ENCODE assay signal across 14 mouse cellular contexts in the genomic region with DNA sequence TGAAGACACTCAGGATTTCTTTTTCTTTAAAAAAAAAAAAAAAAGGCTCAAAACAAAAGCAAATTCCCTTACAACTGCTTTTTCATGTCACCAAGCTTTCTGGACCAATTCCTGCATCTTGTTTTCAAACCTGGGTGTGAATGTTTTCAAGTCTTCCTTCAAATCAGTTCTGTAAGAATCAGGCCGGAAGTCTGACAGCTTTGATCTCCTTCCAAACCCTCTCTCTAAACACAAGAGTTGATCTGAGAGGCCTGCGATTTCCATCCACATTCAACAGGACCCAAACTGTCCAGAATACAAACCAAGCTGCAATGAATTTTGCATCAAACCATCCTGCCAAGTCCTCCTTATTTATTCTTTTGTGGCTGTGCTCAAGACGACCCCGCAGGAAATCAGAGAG.
DNase-seq lines count a peak whose midpoint lies in the region; ATAC-seq and TF ChIP-seq lines count a peak whose summit lies in the region.
"Had no signal": no experiment of that assay in that cellular context is flagged by ENCODE, and none has a peak within 500 bp of the region (broad histone marks: within the 10 kb centered on the region; RNA-seq: fewer than 3 reads in every experiment).

No protein-coding gene starts in this region.

- 51% methylated on average over 4 of the region's 4 CpGs for WGBS in hindbrain, embryonic 16.5 days
- WGBS in hindbrain, embryonic 10.5 days: 89% methylated on average over 4 of the region's 4 CpGs
- 45% methylated on average over 4 of the region's 4 CpGs for whole genome bisulfite sequencing in lung, embryonic 16.5 days
- 57% methylated on average over 4 of the region's 4 CpGs for WGBS in lung, postnatal 0 days
- 57% methylated on average over 4 of the region's 4 CpGs for WGBS in stomach, postnatal 0 days

- no peak for TF ChIP-seq CTCF in lung, postnatal 0 days (IDR thresholded peaks at IDR 0.05)
- no peak for TF ChIP-seq CTCF in stomach, postnatal 0 days (IDR thresholded peaks at IDR 0.05; ENCODE audit: low read depth)

- no peaks in the 10 kb centered on the region for H3K9me3 ChIP-seq in hindbrain, embryonic 16.5 days (ENCODE audit: control insufficient read depth, low read length)
- H3K9me3 ChIP-seq in hindbrain, embryonic 10.5 days: no peaks in the 10 kb centered on the region
- peaks cover 2% of the 10 kb centered on the region; the same call in 1 of the 2 replicates for H3K9me3 ChIP-seq in lung, embryonic 16.5 days (ENCODE audit: control insufficient read depth, low read length)
- no peaks in the 10 kb centered on the region for H3K9me3 ChIP-seq in lung, postnatal 0 days (ENCODE audit: low read length)
- H3K9me3 ChIP-seq in stomach, postnatal 0 days (ENCODE audit: control insufficient read depth, low read length): no peaks in the 10 kb centered on the region

- peaks cover 26% of the 10 kb centered on the region for H3K4me1 ChIP-seq in hindbrain, embryonic 16.5 days (ENCODE audit: control insufficient read depth, insufficient read depth, low read depth, low read length)
- peaks cover 27% of the 10 kb centered on the region for H3K4me1 ChIP-seq in hindbrain, embryonic 10.5 days (replicated peaks)
- peaks cover 4% of the 10 kb centered on the region; the same call in 1 of the 2 replicates for H3K4me1 ChIP-seq in lung, embryonic 16.5 days (replicated peaks; ENCODE audit: control insufficient read depth, insufficient read depth, low read length)
- no peaks in the 10 kb centered on the region for H3K4me1 ChIP-seq in lung, postnatal 0 days (ENCODE audit: insufficient read depth, low read depth, low read length)
- no peaks in the 10 kb centered on the region for H3K4me1 ChIP-seq in stomach, postnatal 0 days (replicated peaks; ENCODE audit: control insufficient read depth, insufficient read depth)

- H3K4me2 ChIP-seq in hindbrain, embryonic 16.5 days (ENCODE audit: low read length): no peak overlapping the region
- H3K4me2 ChIP-seq in lung, embryonic 16.5 days (ENCODE audit: low read depth, low read length): no peak overlapping the region
- H3K4me2 ChIP-seq in lung, postnatal 0 days (replicated peaks; ENCODE audit: low read depth, low read length): no peak overlapping the region
- H3K4me2 ChIP-seq in stomach, postnatal 0 days (replicated peaks; ENCODE audit: low read depth): no peak overlapping the region
- H3K4me2 ChIP-seq: hindbrain, embryonic 14.5 days had no signal

- H3K4me3 ChIP-seq in hindbrain, embryonic 16.5 days (ENCODE audit: low read length): no peak overlapping the region
- no peak overlapping the region for H3K4me3 ChIP-seq in hindbrain, embryonic 10.5 days
- no peak overlapping the region for H3K4me3 ChIP-seq in lung, embryonic 16.5 days (ENCODE audit: low read length)
- no peak overlapping the region for H3K4me3 ChIP-seq in lung, postnatal 0 days (ENCODE audit: low read depth, low read length)
- no peak overlapping the region for H3K4me3 ChIP-seq in stomach, postnatal 0 days (ENCODE audit: low read depth, low read length)

- DNase-seq in hindbrain, embryonic 10.5 days (ENCODE audit: low spot score): no peak
- no peak for DNase-seq in lung, postnatal 0 days (ENCODE audit: low spot score)
- peak; percentile 31 for DNase-seq in lung, postnatal 14 days
- no peak for DNase-seq in stomach, postnatal 0 days (ENCODE audit: low spot score)
- no peak for DNase-seq in cerebellum, adult 11 months
- DNase-seq: cerebellum, adult 8-10 months; kidney, adult 18-20 months; liver, postnatal 0 days; retina, postnatal 1 day; thymus, adult 18-20 months had no signal

- no peaks in the 10 kb centered on the region; the same call in 1 of the 2 replicates for H3K27me3 ChIP-seq in hindbrain, embryonic 16.5 days (replicated peaks; ENCODE audit: control insufficient read depth, insufficient read depth, low read length)
- H3K27me3 ChIP-seq in hindbrain, embryonic 10.5 days (ENCODE audit: insufficient read depth, poor library complexity, severe bottlenecking): peaks cover 15% of the 10 kb centered on the region
- no peaks in the 10 kb centered on the region for H3K27me3 ChIP-seq in lung, embryonic 16.5 days (ENCODE audit: control insufficient read depth, insufficient read depth, low read depth, low read length)
- no peaks in the 10 kb centered on the region for H3K27me3 ChIP-seq in lung, postnatal 0 days (replicated peaks; ENCODE audit: insufficient read depth, low read length)
- H3K27me3 ChIP-seq in stomach, postnatal 0 days (ENCODE audit: control insufficient read depth, insufficient read depth, low read length): no peaks in the 10 kb centered on the region

- no peak for ATAC-seq in hindbrain, embryonic 16.5 days
- ATAC-seq in lung, embryonic 16.5 days (ENCODE audit: low read depth): peak; percentile 50; the same call in 1 of the 2 replicates
- no peak for ATAC-seq in lung, postnatal 0 days
- ATAC-seq in stomach, postnatal 0 days (ENCODE audit: low FRiP score, low TSS enrichment): no peak
- ATAC-seq: liver, postnatal 0 days had no signal

- H3K27ac ChIP-seq in hindbrain, embryonic 16.5 days (ENCODE audit: low read depth, low read length): peak overlapping the region; percentile 17; the same call in 1 of the 2 replicates
- no peak overlapping the region for H3K27ac ChIP-seq in hindbrain, embryonic 10.5 days
- no peak overlapping the region for H3K27ac ChIP-seq in lung, embryonic 16.5 days (ENCODE audit: low read length)
- H3K27ac ChIP-seq in lung, postnatal 0 days (ENCODE audit: low read length): no peak overlapping the region
- peak overlapping the region; percentile 13; the same call in 1 of the 2 replicates for H3K27ac ChIP-seq in stomach, postnatal 0 days (replicated peaks)

- no peaks in the 10 kb centered on the region for H3K36me3 ChIP-seq in hindbrain, embryonic 16.5 days (ENCODE audit: control insufficient read depth, insufficient read depth, low read length)
- no peaks in the 10 kb centered on the region for H3K36me3 ChIP-seq in hindbrain, embryonic 10.5 days
- H3K36me3 ChIP-seq in lung, embryonic 16.5 days (ENCODE audit: control insufficient read depth, insufficient read depth, low read length): no peaks in the 10 kb centered on the region
- H3K36me3 ChIP-seq in lung, postnatal 0 days (ENCODE audit: insufficient read depth, low read length): no peaks in the 10 kb centered on the region
- H3K36me3 ChIP-seq in stomach, postnatal 0 days (ENCODE audit: control insufficient read depth, insufficient read depth, low read length): no peaks in the 10 kb centered on the region
- H3K36me3 ChIP-seq: G1E had no signal

- no peak for TF ChIP-seq EP300 in lung, postnatal 0 days (IDR thresholded peaks at IDR 0.05)
- TF ChIP-seq EP300 in stomach, postnatal 0 days (optimal IDR thresholded peaks at IDR 0.05): no peak

- no peak overlapping the region for H3K9ac ChIP-seq in hindbrain, embryonic 16.5 days (ENCODE audit: low read depth, low read length)
- no peak overlapping the region for H3K9ac ChIP-seq in lung, embryonic 16.5 days (ENCODE audit: low read length)
- H3K9ac ChIP-seq in lung, postnatal 0 days (replicated peaks; ENCODE audit: low read depth): no peak overlapping the region
- H3K9ac ChIP-seq in stomach, postnatal 0 days (ENCODE audit: low read length): no peak overlapping the region
- H3K9ac ChIP-seq: hindbrain, embryonic 14.5 days; liver, postnatal 0 days had no signal

Comparison
In these comparisons a context has a peak if more than half of its experiments do, and no peak if none do; other contexts are left out.
1. H3K27ac ChIP-seq: peak in hindbrain, embryonic 16.5 days (single experiment) and stomach, postnatal 0 days (single experiment); none in hindbrain, embryonic 10.5 days (single experiment), lung, embryonic 16.5 days (single experiment) and lung, postnatal 0 days (single experiment).